ENCODE assay signal across 26 mouse cellular contexts in the genomic region with DNA sequence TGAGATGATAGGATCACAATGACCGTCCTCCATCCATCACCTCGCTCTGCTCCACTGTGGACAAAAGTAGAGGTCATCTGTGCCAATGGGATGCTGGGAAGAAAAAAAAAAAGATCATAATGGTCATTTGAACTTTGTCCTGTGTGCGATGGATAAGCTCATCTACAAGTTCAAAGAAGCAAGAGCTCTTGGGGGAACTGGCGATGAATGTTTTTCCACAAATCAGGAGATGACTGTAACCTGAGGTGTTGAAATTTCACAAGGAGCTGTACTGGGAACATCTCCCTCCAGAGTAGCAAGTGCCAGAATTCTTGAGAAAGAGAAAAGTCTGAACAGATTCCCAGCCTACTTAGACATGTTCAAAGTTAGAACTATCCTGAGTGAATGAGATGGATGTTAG.
"Had no signal": no experiment of that assay in that cellular context is flagged by ENCODE, and none has a peak within 500 bp of the region (broad histone marks: within the 10 kb centered on the region; RNA-seq: fewer than 3 reads in every experiment).

No protein-coding gene starts in this region.

- H3K27ac ChIP-seq: gastrocnemius, adult 2 months; heart, embryonic 10.5 days; heart, embryonic 13.5 days; heart, embryonic 15.5 days; hindbrain, embryonic 13.5 days; hindbrain, embryonic 15.5 days; hindbrain, postnatal 0 days; kidney, postnatal 0 days; limb, embryonic 13.5 days; limb, embryonic 15.5 days; liver, embryonic 12.5 days; liver, embryonic 14.5 days had no signal

- H3K4me3 ChIP-seq: gastrocnemius, adult 2 months; heart, embryonic 10.5 days; heart, embryonic 13.5 days; heart, embryonic 15.5 days; hindbrain, embryonic 13.5 days; hindbrain, embryonic 15.5 days; limb, embryonic 13.5 days; limb, embryonic 15.5 days; liver, embryonic 12.5 days had no signal

- H3K36me3 ChIP-seq: heart, embryonic 10.5 days; heart, embryonic 13.5 days; heart, embryonic 15.5 days; hindbrain, embryonic 13.5 days; hindbrain, embryonic 15.5 days; limb, embryonic 13.5 days; limb, embryonic 15.5 days; liver, embryonic 12.5 days had no signal

- ATAC-seq: forebrain, postnatal 0 days; hindbrain, postnatal 0 days; intestine, embryonic 16.5 days; liver, embryonic 12.5 days had no signal

- H3K4me1 ChIP-seq: heart, embryonic 10.5 days; heart, embryonic 13.5 days; heart, embryonic 15.5 days; hindbrain, embryonic 13.5 days; hindbrain, embryonic 15.5 days; limb, embryonic 13.5 days; limb, embryonic 15.5 days; liver, embryonic 12.5 days had no signal

- H3K9ac ChIP-seq: forebrain, postnatal 0 days; heart, embryonic 13.5 days; heart, embryonic 15.5 days; hindbrain, embryonic 13.5 days; hindbrain, embryonic 15.5 days; limb, embryonic 13.5 days; limb, embryonic 15.5 days; liver, embryonic 12.5 days; liver, embryonic 14.5 days had no signal

- H3K4me2 ChIP-seq: heart, embryonic 13.5 days; heart, embryonic 15.5 days; hindbrain, embryonic 13.5 days; hindbrain, embryonic 15.5 days; limb, embryonic 13.5 days; limb, embryonic 15.5 days; liver, embryonic 12.5 days had no signal

- DNase-seq: forebrain, postnatal 0 days; gastrocnemius, adult 2 months; gastrocnemius, postnatal 14 days; gastrocnemius, postnatal 36 days; heart, postnatal 14 days; heart, postnatal 36 days; kidney, adult 11 months; kidney, adult 2 months; kidney, adult 9 months; kidney, postnatal 14 days; kidney, postnatal 36 days; layer of hippocampus, adult 9-11 months; layer of hippocampus, postnatal 36 days; left cerebral cortex, postnatal 4 days had no signal

- H3K27me3 ChIP-seq: heart, embryonic 13.5 days; heart, embryonic 15.5 days; hindbrain, embryonic 13.5 days; hindbrain, embryonic 15.5 days; limb, embryonic 13.5 days; limb, embryonic 15.5 days; liver, embryonic 12.5 days had no signal

- H3K9me3 ChIP-seq: heart, embryonic 10.5 days; heart, embryonic 13.5 days; heart, embryonic 15.5 days; hindbrain, embryonic 13.5 days; hindbrain, embryonic 15.5 days; limb, embryonic 13.5 days; limb, embryonic 15.5 days; liver, embryonic 12.5 days had no signal
